Mouse (Mus musculus) stomach, postnatal 0 days (tissue): ENCODE data around the gene Il21.

Source experiments
- CTCF ChIP-seq: IDR thresholded peaks from 2 replicates; pipeline ENCODE4 v1.5.1; 2016; ENCODE audit warnings: antibody characterized with exemption, low read depth, mild to moderate bottlenecking, moderate library complexity
- EP300 ChIP-seq: optimal IDR thresholded peaks from 2 replicates; pipeline ENCODE3; 2016; ENCODE audit warnings: antibody characterized with exemption

GRCm38 (mm10) chr3:37269926-37270325, 37.5 kb upstream of the Il21 start:
- no peak for TF ChIP-seq EP300
- TF ChIP-seq CTCF: no peak
